Mouse (Mus musculus) right cerebral cortex, postnatal 10 days (tissue): ENCODE measurements around the gene Zyx.
A peak's percentile ranks its signal among the peaks of the same experiment; 100 is the strongest.

ENCODE experiments used
- DNase-seq, 2 experiments: peaks; one replicate each; pipeline ENCODE4 v3.0.0; 2021; ENCODE audit warnings: low spot score in 2 of 2

Zyx gene

DNA sequence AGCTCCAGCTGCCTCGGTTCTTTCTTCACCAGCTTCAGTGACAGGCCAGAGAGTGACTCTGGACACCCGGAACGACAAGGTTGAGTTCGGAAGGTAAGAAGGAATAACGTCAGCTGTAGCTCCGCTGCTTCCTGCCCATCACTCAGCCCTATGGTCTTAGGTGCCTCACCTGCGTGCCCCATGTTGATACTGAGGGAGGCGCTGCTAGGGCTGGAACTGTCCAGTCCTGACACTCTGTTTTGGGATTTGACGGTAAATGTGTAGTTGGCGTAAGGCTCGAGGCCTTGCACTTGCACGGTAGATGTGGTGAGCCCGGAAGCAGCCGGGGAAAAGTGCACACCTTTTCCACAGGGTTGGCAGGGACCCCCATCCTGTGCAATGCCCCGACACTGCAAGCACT, 15.2 kb downstream of the Zyx start:
- DNase-seq: no peak

DNA sequence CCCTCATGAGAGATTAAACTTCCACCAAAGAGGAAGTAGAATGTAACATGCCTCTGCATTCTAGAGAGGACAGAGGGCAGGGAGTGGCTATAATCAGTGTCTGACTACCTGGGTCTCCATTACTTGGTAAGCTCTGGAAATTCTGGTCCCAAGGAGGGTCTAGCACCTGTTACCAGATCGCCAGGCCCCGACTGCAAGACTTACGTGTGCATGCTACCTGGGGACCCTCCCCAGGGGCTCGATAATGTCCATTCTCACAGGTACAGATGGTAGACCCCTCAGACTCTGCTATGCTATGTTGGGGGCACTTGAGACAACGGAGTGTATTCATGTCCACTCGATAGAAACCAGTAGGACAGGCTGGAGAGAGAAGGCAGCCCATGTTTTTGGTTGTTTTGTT, 15.8 kb downstream of the Zyx start:
- no peak for DNase-seq

DNA sequence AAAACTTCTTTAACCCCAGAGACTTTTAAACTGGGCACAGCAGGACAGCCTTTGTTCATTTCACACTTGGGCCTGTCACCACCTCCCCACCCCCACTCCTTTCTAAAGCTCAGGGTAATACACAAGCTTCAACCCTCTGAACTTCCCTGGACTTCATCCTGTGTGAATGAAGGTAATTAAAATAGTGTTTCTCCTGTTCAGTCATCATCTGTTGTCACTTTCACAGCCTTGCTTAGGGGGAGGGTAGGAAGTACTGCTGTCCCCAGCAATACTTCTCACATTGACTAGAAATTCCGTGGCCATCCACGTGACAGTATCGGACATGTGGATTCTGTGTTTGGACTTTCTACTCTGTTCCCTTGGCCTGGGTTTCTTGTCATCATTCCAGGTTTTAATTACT, 20.4 kb downstream of the Zyx start:
- DNase-seq: no peak

DNA sequence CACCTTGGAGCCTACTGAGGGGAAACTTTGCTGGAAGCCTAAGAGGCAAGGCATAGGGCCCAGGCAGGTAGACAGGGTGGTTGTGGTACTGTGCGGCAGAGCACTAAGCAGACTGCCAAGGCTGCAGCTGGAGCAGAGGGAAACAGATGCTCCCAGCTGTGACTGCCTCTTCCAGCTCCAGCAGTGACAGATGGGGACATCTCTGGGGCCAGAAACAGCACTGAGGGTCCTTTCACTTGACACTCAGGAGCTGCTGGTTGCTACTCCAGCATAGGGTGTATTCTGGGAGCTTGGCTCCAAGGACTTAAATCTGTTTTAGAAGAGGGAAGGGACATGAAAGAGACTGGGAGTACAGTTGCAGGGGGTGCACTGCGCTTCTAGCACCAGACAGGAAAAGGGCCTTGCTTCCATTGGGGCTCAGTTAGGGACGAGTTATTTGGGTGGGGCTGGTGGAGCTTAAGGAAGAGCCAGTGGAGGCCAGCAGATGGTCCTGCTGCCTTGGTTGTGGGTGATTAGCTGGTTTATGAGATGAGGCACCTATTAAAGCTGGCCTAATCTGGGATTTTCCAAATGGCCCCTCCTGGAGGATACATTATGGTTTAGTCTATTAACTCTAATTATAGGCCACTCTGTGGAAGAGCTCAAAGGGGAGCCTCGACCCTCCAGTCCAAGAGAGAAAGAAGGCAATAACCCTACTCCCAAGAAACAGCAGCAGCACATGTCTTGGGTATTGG, 21.4 kb downstream of the Zyx start:
- no peak for DNase-seq

DNA sequence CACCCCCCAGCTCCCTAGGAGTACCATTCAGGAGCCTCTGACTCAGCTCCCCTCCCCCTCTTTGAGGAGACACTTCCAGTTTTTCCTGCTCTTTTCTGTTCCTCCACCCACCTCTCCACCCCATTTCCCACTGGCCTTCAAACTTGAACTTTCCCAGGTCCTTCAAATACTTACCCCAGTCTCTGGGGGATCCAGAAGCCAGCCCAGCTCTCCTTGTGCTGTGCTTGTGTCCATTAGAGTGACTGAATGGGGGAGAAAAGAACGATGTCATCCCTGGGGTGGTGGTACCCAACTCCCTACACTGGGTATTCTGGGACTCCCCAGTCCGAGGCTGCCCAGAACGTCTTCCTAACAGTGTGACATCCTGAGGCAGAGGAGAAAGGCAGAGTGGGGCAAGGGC, 22.6 kb downstream of the Zyx start:
- DNase-seq: no peak

DNA sequence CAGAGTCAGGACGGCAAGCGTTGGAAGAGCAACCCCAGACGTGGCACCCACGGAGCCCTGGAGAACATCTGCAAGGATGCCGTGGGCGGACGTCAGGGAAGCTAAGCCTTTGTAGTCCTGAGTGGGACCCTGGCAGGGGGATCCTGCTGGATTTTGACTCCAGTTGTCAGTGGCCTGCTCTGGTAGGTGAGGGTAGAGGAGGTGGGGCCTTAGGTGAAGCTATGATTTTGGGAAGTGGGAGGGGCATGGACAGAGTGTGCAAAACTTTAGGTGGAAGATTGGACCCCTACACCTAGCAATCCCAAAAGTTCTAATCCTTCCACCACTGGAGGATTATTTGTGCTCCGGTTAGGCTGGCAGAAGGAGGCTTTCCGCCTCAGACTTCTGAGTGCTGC, 23.0 kb downstream of the Zyx start:
- DNase-seq: no peak

DNA sequence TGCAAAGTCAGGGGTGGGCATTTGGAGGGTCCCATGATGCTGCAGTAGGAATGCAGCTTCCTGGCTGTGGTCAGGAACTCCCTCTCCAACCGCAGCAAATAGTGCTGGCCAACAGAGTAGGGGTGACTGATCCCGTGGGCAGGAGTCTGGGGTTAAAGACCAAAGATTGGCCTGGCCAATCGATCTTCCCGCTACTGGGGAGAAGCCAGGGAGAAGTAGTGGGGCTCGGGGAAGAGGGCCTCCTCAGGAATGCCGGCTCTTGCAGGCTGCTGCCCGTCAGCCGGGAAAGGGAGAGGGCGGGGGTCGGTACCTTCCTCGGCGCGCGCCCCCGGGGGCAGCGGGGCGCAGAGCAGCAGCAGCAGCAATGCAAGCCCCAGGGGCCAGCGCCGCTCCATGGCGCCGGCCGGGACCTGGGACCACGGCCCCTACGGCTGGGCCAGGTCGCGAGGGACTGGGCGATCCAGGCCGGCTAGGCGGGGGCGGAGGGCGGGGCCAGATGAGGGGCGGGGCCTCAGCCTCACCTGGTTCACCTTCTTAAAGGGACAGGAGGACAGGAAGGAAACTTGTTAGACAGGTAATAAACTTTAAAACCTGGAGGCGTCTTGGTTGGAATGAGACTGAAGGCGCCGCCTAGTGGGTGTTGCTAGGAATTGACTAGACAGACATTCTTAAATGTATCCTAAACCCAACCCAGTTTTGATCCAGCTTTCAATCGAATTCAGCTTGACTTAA, 23.6 kb downstream of the Zyx start, which contains the start of gene Epha1:
TSS of gene Epha1 (minus strand) at position 453 of the 732 bp plus-strand sequence.
- DNase-seq: peak in 1 of 2 experiments; percentile 80

DNA sequence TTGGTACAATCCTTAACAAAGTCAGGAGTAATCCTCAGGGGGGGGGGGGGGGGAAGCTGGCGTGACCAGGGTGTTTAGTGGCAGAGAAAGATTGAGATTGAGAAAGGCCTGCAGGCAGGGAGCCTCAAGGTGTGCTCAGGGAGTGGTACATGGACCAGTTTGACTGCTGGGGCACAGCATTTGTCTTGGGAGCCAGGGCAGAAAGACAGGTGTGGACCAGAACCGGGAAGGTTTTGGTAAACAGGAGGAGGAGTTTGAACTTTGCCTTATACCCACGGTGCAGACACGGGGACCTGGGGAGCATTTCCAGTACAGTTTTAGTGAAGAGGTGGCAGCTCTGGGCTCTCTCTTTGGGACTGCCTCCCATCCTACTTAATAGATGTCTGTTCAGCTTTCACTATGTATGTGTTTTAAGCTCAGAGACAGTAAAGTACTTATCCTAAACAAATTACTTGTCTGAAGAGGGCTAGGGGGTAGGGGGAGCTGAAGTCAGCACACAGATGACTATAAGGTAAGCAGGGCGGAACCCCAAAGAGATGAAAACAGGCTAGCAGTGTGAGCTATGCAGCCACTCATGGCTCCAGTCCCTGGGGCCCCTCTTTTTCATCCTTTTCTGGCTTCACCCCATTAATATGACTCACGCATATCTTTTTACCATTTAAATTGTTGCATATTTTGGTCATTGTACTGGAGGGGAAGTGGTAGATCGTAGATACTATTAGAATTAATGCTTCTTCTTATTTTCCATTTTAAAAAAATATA, 24.4 kb downstream of the Zyx start:
- DNase-seq: no peak

DNA sequence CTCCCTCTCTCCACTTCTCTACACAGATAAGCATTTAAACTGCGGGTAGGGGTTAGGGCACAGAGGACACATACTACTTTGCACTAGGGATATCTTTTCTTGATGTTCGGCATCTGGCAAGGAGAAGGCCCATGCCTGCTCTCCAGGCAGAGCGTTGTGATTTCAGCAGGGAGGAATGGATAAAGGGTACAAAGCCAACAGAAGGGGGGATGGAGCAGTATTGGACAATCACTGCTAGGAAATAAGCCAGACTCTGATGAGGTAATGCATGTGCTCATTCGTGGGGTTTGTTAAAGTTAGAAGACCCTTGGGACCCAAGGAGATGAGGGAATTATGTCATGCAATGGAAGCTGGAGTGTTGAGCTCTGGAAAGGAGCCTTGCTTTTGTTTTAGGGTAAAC, 25.3 kb downstream of the Zyx start:
- DNase-seq: no peak

DNA sequence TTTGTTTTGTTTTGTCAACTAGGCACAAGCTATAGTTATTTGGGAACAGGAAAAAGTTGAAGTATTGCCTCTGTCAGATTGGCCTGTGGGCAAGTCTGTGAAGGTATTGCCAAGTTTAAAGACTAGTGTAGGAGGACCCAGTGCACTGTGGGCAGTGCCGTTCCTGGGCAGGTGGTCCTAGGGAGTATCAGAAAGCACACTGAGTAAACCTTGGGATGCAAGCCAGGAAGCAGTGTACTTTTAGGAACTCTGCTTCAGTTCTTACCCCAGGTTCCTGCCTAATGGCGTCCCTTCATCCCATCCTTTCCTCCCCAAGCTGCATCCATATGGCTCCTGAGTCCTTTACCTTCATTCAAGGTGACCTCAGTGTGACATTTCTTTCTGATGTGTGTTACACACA, 25.7 kb downstream of the Zyx start:
- DNase-seq: no peak

DNA sequence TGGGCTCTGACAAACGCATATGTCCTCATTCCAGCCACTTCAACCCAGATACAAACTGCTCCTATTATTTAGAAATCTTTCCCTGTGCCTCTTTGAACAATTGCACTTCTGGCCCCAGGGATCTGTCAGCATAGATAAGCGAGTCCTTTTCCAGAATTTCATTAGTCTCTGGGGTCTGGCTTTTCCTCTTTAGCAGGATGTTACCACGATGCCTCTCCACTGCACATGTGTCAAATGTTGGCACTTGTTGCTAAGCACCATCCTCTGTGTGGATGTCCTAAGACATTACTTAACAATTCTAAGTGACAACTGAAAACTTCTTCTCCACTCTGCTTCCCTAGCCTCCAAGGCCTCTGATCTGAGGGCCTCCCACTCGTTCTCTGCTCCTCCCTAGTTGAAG, 26.6 kb downstream of the Zyx start:
- DNase-seq: no peak

DNA sequence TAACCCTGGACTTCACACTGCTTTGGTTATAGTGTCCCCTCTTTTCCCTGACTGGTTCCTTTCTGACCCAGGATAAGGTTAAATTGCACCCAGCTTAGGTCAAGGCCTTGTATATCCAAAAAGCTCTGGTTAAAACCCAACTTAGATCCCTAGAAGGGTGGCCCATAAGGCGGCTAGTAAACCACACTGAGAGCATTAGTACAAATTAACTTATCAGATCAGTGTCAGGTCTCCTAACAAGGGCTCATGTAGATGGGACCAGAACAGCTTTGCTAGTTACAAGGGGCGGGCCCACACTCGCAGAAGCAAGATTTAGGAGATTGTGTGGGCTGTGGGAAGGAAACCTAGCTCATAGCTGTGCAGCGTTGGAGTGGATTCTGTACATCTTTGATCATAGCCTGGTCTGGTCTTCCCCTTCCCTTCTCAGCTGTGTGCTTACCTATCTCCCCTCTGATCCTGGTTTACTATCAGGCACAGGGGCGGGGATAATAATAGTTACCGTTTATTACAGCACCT, 27.1 kb downstream of the Zyx start:
- DNase-seq: no peak

DNA sequence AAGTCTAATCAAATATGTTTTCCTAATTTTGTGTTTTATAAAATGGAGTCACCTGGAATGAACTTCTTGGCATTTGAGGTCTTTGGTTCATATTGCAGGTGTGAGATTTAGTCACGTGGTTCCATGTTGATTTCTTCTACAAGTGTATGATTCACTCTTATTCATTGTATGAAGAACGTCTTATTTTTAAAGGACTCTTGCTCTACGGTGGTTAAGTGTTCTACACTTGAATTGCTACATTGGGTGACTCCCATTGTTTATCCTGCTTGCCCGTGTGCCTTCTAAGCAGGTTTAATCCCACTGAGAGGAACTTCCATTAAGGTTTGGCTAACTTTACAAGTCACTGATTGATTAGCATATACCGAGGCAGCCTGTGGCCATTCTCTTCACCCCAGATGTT, 27.9 kb downstream of the Zyx start:
- no peak for DNase-seq

DNA sequence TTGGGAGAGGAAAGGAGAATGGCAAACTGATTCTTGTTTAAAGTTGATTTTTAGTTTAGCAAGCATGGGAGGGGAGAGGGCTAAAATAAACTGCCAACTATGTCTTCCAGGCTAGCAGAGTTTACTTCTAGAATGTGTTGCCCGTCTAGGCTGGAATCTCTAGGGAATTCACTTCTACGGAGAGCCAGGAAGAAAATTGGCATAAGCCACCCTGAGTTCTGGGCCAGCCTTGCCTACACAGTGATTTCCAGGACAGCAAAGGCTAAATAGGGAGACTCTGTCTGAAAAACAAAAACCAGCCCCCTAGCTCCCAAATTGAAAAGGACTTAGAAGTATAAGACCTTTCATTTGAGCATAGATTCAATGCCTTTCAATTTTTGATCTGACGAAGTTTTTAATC, 30.1 kb downstream of the Zyx start:
- no peak for DNase-seq

DNA sequence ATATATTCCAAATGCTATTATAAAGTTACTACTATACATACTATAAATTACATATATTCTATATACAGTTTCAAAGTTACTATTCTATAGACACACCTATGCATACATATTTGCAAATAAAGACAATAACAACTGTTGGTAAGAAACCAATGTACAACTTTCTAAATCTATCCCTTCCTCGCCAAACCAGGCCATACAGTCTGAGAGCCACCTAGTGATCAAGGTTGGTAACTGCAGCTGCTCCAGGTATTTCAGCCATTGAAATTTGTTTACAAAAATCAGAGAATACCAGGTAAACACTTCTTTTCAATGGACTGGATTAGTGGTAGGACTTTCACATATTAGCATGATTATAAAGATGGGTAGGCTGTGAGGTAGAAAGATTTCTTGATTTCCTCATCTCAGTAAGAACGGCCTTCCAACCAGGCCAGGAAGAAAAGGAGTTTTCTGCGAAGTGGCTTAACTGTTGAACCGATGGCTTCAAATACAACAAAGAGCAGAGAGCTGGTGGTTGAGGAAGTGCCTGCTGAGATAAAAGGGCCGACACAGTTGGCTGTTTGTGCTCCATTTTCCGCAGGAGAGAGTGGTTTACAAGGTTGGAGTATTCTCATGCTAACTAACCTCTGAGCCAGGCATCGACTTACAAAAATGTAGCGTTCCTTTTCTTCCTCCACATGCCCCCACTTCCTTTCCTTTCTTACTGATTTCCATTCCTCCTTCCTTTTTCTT, 31.1 kb downstream of the Zyx start:
- no peak for DNase-seq

DNA sequence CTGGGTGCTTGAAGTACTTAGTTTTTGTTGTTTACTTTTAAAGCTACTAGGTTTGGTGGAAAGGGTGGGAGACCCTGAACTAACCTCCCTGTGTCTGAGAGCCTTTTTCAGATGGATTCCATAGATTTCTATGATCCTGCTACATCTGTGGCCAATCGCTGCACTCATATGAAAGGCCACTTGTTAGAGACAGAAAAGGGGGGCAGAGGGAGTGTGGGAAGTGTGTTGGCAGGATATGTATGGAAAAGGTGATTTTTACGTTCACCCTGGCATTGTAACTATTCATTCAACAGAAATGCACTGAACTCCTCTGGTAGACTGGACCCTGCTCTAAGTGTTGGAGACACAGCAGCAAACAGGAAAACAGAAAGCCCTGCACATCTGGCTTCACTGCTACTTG, 31.8 kb downstream of the Zyx start:
- no peak for DNase-seq

DNA sequence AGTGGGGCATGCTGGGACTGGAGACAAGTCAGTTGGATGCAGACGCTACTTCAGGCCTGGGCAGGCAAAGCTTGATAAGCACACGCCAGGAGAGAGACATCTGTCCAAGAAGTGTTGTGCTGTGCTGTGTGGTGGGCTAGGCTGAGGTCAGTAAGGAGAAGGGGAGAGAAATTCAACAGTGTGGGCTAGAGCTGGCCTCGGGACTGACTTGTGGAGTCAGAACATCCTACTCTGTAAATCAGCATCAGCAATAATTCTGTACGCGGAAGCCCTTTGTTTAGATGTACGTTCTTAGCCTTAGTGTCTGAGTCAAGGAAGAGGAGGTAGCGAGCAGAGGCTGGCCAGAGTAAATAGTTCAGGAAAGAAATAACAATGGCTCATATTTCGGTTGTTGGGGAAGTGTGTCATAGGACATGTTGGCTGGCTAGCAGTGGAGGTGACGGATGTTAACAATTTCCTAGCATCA, 32.5 kb downstream of the Zyx start:
- DNase-seq: no peak

DNA sequence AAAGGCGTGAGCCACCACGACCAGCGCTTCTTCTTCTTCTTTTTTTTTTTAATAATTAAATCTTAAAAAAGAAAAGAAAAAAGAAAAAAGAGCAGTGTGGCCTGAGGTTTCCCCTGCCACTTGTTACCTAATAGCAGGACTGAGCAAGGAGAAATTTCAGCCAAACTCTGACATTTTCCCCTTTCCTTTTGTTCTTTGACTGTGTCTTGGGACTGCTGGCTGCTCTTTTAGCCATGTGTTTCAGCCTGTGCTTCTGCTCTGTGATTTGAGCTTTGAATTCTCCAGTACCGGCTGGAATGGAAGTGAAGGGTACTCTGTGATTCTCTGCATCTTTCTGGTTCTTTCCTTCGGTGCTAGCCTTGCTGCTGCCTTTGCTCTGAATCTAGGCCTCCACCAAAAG, 33.9 kb downstream of the Zyx start:
- no peak for DNase-seq

DNA sequence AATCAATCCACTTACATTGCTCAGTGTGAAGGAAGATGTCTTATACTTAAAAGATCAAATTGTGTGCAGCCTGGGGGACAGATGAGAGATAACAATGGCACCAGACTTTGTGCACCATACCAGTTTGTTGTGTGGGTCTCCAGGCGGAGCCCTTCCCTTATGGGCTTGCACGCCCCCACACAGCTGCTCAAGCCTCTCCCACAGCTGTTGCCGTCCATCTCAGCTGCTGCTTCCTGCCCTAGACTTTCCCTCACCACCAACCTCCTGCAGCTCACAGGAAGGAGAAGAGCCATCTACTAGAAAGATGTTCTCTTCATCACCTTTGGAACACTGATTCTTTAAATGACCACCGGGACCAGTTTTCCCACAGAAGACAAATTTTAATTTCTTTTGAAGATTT, 36.2 kb downstream of the Zyx start:
- no peak for DNase-seq

DNA sequence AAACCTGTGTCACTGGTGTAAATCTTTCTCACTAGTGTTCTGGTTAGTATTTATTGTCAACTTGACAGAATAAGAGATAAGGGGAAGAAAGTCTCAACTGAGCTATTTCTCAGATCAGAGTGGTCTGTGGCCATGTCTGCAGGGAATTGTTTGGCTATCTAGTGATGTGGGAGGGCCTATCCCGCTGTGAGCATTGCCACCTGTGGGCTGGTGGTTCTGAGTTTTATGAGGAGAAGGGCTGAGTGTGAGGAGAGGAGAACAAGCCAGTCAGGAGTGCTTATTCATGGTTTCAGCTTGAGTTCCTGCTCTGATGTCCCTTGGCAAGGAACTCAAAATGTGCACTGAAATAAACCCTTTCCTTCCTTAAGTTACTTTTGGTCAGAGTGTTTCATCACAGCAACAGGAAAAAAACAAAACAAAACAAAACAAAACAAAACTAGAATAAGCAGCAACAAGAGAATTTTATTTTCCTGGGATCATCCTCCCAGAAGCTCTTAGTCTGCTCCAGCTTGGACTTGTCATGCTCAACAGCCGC, 42.4 kb downstream of the Zyx start:
- DNase-seq: no peak
